Mouse (Mus musculus): ENCODE measurements around the gene Ccdc158. TPM values are rescaled to one million over a fixed set of nuclear protein-coding genes. Genes with fewer than 3 reads are reported as not detected.

Ccdc158 gene
- polyA plus RNA-seq, 1 experiment = 0.09 TPM

GRCm38 (mm10) chr5:92688569-92688968, 13.5 kb upstream of the Ccdc158 start:
- no peak overlapping the region for H3K27ac ChIP-seq (ENCODE audit: control insufficient read depth, insufficient read depth, low read length)
- no peaks in the 10 kb centered on the region for H3K36me3 ChIP-seq (ENCODE audit: control insufficient read depth, insufficient read depth, low read length)
- H3K4me1 ChIP-seq (replicated peaks; ENCODE audit: control insufficient read depth, insufficient read depth, low read length) = no peaks in the 10 kb centered on the region
- no peak overlapping the region for H3K4me3 ChIP-seq (ENCODE audit: control insufficient read depth, insufficient read depth, low read length)
- 93% methylated on average over 9 of the region's 9 CpGs for WGBS
- DNase-seq = no peak
- H3K27me3 ChIP-seq (ENCODE audit: control insufficient read depth, insufficient read depth, low read length) = peaks cover under 1% of the 10 kb centered on the region; the same call in 1 of the 2 replicates
- TF ChIP-seq CTCF (IDR thresholded peaks at IDR 0.05; ENCODE audit: borderline replicate concordance, control insufficient read depth, extremely low read depth, insufficient read depth, low read length, poor library complexity) (no peak), POLR2A (IDR thresholded peaks at IDR 0.05; ENCODE audit: control insufficient read depth, extremely low read depth, insufficient read depth, low read length, poor library complexity) (no peak)

GRCm38 (mm10) chr5:92688124-92688523, 13.1 kb upstream of the Ccdc158 start:
- 85% methylated on average over 5 of the region's 5 CpGs for WGBS
- TF ChIP-seq POLR2A (IDR thresholded peaks at IDR 0.05; ENCODE audit: control insufficient read depth, extremely low read depth, insufficient read depth, low read length, poor library complexity) (no peak), CTCF (IDR thresholded peaks at IDR 0.05; ENCODE audit: borderline replicate concordance, control insufficient read depth, extremely low read depth, insufficient read depth, low read length, poor library complexity) (no peak)
- no peak overlapping the region for H3K27ac ChIP-seq (ENCODE audit: control insufficient read depth, insufficient read depth, low read length)

GRCm38 (mm10) chr5:92684715-92685460, 9.8 kb upstream of the Ccdc158 start:
- no peak overlapping the region for H3K27ac ChIP-seq (ENCODE audit: control insufficient read depth, insufficient read depth, low read length)
- no peaks in the 10 kb centered on the region for H3K4me1 ChIP-seq (replicated peaks; ENCODE audit: control insufficient read depth, insufficient read depth, low read length)
- no peak for DNase-seq
- TF ChIP-seq POLR2A (IDR thresholded peaks at IDR 0.05; ENCODE audit: control insufficient read depth, extremely low read depth, insufficient read depth, low read length, poor library complexity) = no peak
- TF ChIP-seq CTCF (IDR thresholded peaks at IDR 0.05; ENCODE audit: borderline replicate concordance, control insufficient read depth, extremely low read depth, insufficient read depth, low read length, poor library complexity) = no peak
- no peaks in the 10 kb centered on the region for H3K36me3 ChIP-seq (ENCODE audit: control insufficient read depth, insufficient read depth, low read length)
- H3K27me3 ChIP-seq (ENCODE audit: control insufficient read depth, insufficient read depth, low read length) = peaks cover 12% of the 10 kb centered on the region; the same call in 1 of the 2 replicates
- 95% methylated on average over 16 of the region's 16 CpGs for WGBS
- H3K4me3 ChIP-seq (ENCODE audit: control insufficient read depth, insufficient read depth, low read length) = no peak overlapping the region

More at GRCm38 (mm10) chr5:92688124-92688523, 13.1 kb upstream of the Ccdc158 start:
- DNase-seq = no peak
- no peaks in the 10 kb centered on the region for H3K4me1 ChIP-seq (replicated peaks; ENCODE audit: control insufficient read depth, insufficient read depth, low read length)
- no peaks in the 10 kb centered on the region for H3K36me3 ChIP-seq (ENCODE audit: control insufficient read depth, insufficient read depth, low read length)
- peaks cover 5% of the 10 kb centered on the region; the same call in 1 of the 2 replicates for H3K27me3 ChIP-seq (ENCODE audit: control insufficient read depth, insufficient read depth, low read length)
- H3K4me3 ChIP-seq (ENCODE audit: control insufficient read depth, insufficient read depth, low read length) = no peak overlapping the region

GRCm38 (mm10) chr5:92683871-92684475, 8.9 kb upstream of the Ccdc158 start:
- Histone ChIP-seq H3K27me3 (ENCODE audit: control insufficient read depth, insufficient read depth, low read length) (peaks cover 12% of the 10 kb centered on the region; the same call in 1 of the 2 replicates), H3K4me1 (replicated peaks; ENCODE audit: control insufficient read depth, insufficient read depth, low read length) (no peaks in the 10 kb centered on the region), H3K36me3 (ENCODE audit: control insufficient read depth, insufficient read depth, low read length) (no peaks in the 10 kb centered on the region), H3K4me3 (ENCODE audit: control insufficient read depth, insufficient read depth, low read length) (no peak overlapping the region), H3K27ac (ENCODE audit: control insufficient read depth, insufficient read depth, low read length) (no peak overlapping the region)
- DNase-seq = no peak
- TF ChIP-seq CTCF (IDR thresholded peaks at IDR 0.05; ENCODE audit: borderline replicate concordance, control insufficient read depth, extremely low read depth, insufficient read depth, low read length, poor library complexity) = no peak
- WGBS = 68% methylated on average over 9 of the region's 9 CpGs

- Histone ChIP-seq H3K4me3 (ENCODE audit: control insufficient read depth, insufficient read depth, low read length) (no peak within 1 kb of the TSS), H3K36me3 (ENCODE audit: control insufficient read depth, insufficient read depth, low read length) (no peaks in the 10 kb centered on the region), H3K27me3 (ENCODE audit: control insufficient read depth, insufficient read depth, low read length) (peaks cover 12% of the 10 kb centered on the region; the same call in 1 of the 2 replicates), H3K27ac (ENCODE audit: control insufficient read depth, insufficient read depth, low read length) (no peak within 1 kb of the TSS), H3K4me1 (replicated peaks; ENCODE audit: control insufficient read depth, insufficient read depth, low read length) (no peaks in the 10 kb centered on the region)
- TF ChIP-seq POLR2A (IDR thresholded peaks at IDR 0.05; ENCODE audit: control insufficient read depth, extremely low read depth, insufficient read depth, low read length, poor library complexity) (no peak), CTCF (IDR thresholded peaks at IDR 0.05; ENCODE audit: borderline replicate concordance, control insufficient read depth, extremely low read depth, insufficient read depth, low read length, poor library complexity) (no peak)
- WGBS = 5% methylated on average over 26 of the region's 26 CpGs
- DNase-seq = no peak
Measured at GRCm38 (mm10) chr5:92683351-92683807, 8.3 kb upstream of the Ccdc158 start, which contains the start of gene Shroom3. Gene Shroom3 (plus strand): TSS chr5:92683435.

GRCm38 (mm10) chr5:92682621-92683348, 7.7 kb upstream of the Ccdc158 start:
- Histone ChIP-seq H3K4me1 (replicated peaks; ENCODE audit: control insufficient read depth, insufficient read depth, low read length) (no peaks in the 10 kb centered on the region), H3K27ac (ENCODE audit: control insufficient read depth, insufficient read depth, low read length) (no peak overlapping the region), H3K27me3 (ENCODE audit: control insufficient read depth, insufficient read depth, low read length) (peaks cover 12% of the 10 kb centered on the region; the same call in 1 of the 2 replicates), H3K36me3 (ENCODE audit: control insufficient read depth, insufficient read depth, low read length) (no peaks in the 10 kb centered on the region), H3K4me3 (ENCODE audit: control insufficient read depth, insufficient read depth, low read length) (no peak overlapping the region)
- 9% methylated on average over 39 of the region's 39 CpGs for WGBS
- TF ChIP-seq CTCF (IDR thresholded peaks at IDR 0.05; ENCODE audit: borderline replicate concordance, control insufficient read depth, extremely low read depth, insufficient read depth, low read length, poor library complexity) = no peak
- no peak for TF ChIP-seq POLR2A (IDR thresholded peaks at IDR 0.05; ENCODE audit: control insufficient read depth, extremely low read depth, insufficient read depth, low read length, poor library complexity)
- no peak for DNase-seq

Measured in thymus, adult 2 months (tissue).